27 mouse cellular contexts compared by ENCODE assay signal in the genomic region with DNA sequence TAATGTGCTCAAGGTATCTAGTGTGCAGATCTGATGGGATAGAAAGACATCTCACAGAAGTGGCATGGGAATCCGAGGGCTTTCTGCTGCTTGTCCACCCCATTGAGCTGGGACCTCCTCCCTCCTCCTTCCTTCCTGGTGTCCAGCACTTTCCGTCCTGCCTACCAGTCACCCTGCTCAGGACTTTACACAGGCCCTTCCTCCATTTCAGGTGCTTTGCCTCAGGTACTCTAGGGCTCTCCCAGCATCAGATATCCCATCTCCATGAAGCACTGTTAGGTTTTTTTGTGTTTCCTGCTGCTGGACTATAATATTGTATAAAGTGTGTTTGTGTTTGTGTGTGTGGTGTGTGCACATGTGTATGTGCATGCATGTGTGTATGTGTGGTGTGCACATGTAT. TPM values are rescaled to one million over a fixed set of nuclear protein-coding genes. Genes with fewer than 3 reads are reported as not detected.
"Had no signal": no experiment of that assay in that cellular context is flagged by ENCODE, and none has a peak within 500 bp of the region (broad histone marks: within the 10 kb centered on the region; RNA-seq: fewer than 3 reads in every experiment).

No protein-coding gene starts in this region.

- H3K4me2 ChIP-seq: embryonic facial prominence, embryonic 12.5 days; embryonic facial prominence, embryonic 13.5 days; embryonic facial prominence, embryonic 15.5 days; forebrain, embryonic 12.5 days; forebrain, embryonic 13.5 days; forebrain, embryonic 15.5 days had no signal

- DNase-seq: cerebellum, adult 8-10 months; cerebellum, adult 9-10 months; cerebellum, adult 9-11 months; cerebellum, postnatal 10 days; cerebellum, postnatal 14 days; cerebellum, postnatal 25 days; cerebellum, postnatal 36 days; embryo, embryonic 11 days; forebrain, postnatal 0 days; gastrocnemius, adult 2 months; gastrocnemius, postnatal 10 days; gastrocnemius, postnatal 14 days; gastrocnemius, postnatal 25 days; gastrocnemius, postnatal 36 days; heart, adult 18-20 months; heart, adult 2 months had no signal

- ATAC-seq: forebrain, embryonic 13.5 days; forebrain, embryonic 14.5 days; forebrain, embryonic 15.5 days; forebrain, embryonic 16.5 days; forebrain, postnatal 0 days had no signal

- H3K27me3 ChIP-seq: embryonic facial prominence, embryonic 12.5 days; embryonic facial prominence, embryonic 13.5 days; embryonic facial prominence, embryonic 15.5 days; forebrain, embryonic 12.5 days; forebrain, embryonic 13.5 days; forebrain, embryonic 15.5 days had no signal

- H3K36me3 ChIP-seq: embryonic facial prominence, embryonic 12.5 days; embryonic facial prominence, embryonic 13.5 days; embryonic facial prominence, embryonic 15.5 days; forebrain, embryonic 10.5 days; forebrain, embryonic 12.5 days; forebrain, embryonic 15.5 days had no signal

- H3K9me3 ChIP-seq: embryonic facial prominence, embryonic 10.5 days; embryonic facial prominence, embryonic 12.5 days; embryonic facial prominence, embryonic 13.5 days; embryonic facial prominence, embryonic 15.5 days; forebrain, embryonic 10.5 days; forebrain, embryonic 12.5 days; forebrain, embryonic 13.5 days; forebrain, embryonic 15.5 days had no signal

- H3K27ac ChIP-seq: embryonic facial prominence, embryonic 10.5 days; embryonic facial prominence, embryonic 12.5 days; embryonic facial prominence, embryonic 13.5 days; embryonic facial prominence, embryonic 15.5 days; forebrain, embryonic 10.5 days; forebrain, embryonic 12.5 days; forebrain, embryonic 13.5 days; forebrain, embryonic 15.5 days; gastrocnemius, adult 2 months; heart, adult 2 months had no signal

- H3K9ac ChIP-seq: embryonic facial prominence, embryonic 12.5 days; embryonic facial prominence, embryonic 13.5 days; embryonic facial prominence, embryonic 15.5 days; forebrain, embryonic 12.5 days; forebrain, embryonic 13.5 days; forebrain, embryonic 15.5 days; forebrain, postnatal 0 days had no signal

- H3K4me3 ChIP-seq: embryonic facial prominence, embryonic 10.5 days; embryonic facial prominence, embryonic 12.5 days; embryonic facial prominence, embryonic 13.5 days; embryonic facial prominence, embryonic 15.5 days; erythroblast, embryonic 14.5 days; forebrain, embryonic 10.5 days; forebrain, embryonic 12.5 days; forebrain, embryonic 13.5 days; forebrain, embryonic 15.5 days; gastrocnemius, adult 2 months; heart, adult 2 months had no signal

RNA-seq across cellular contexts. Expression of a gene that starts 51.1 kb away (rescaled TPM):
- polyA plus RNA-seq: erythroblast, embryonic 14.5 days had no signal
